Mouse (Mus musculus): ENCODE measurements around the gene Gm3636. TPM values are rescaled to one million over a fixed set of nuclear protein-coding genes. Genes with fewer than 3 reads are reported as not detected.
A peak's percentile ranks its signal among the peaks of the same experiment; 100 is the strongest.
"Not testable (repeated sequence)": the region's sequence is repeated elsewhere in the genome, so short reads cannot be mapped to it uniquely, and the experiment has no call there.

Gm3636 gene
- 5.0 and 5.1 TPM in 2 replicates for polyA plus RNA-seq (2015; fragmentation: Nextera tagmentation; extraction: Ambion mirVana)

GRCm38 (mm10) chr14:6742232-6742631, at the start of gene Gm3636:
Gene Gm3636 (minus strand): TSS chr14:6742332.
- not testable (repeated sequence) for H3K9me3 ChIP-seq; H3K4me3 ChIP-seq; H3K27me3 ChIP-seq; H3K36me3 ChIP-seq; H3K4me1 ChIP-seq; H3K27ac ChIP-seq; H3K9ac ChIP-seq; ATAC-seq (ENCODE audit: insufficient number of reproducible peaks, insufficient read depth, low FRiP score, low TSS enrichment, low read depth); H3K4me2 ChIP-seq
- no CpG with 5 or more reads among the region's 2 CpGs for WGBS

GRCm38 (mm10) chr14:6774311-6774710, 32.2 kb upstream of the Gm3636 start, which contains the start of gene Gm8362:
Gene Gm8362 (minus strand): TSS chr14:6774411.
- not testable (repeated sequence) for H3K27me3 ChIP-seq; H3K4me1 ChIP-seq; H3K9me3 ChIP-seq; H3K27ac ChIP-seq; H3K36me3 ChIP-seq; H3K4me2 ChIP-seq; H3K9ac ChIP-seq; ATAC-seq (ENCODE audit: insufficient number of reproducible peaks, insufficient read depth, low FRiP score, low TSS enrichment, low read depth); H3K4me3 ChIP-seq
- 84% methylated on average over 1 of the region's 1 CpGs for WGBS

GRCm38 (mm10) chr14:6757231-6757536, 15.1 kb upstream of the Gm3636 start:
- 5% methylated on average over 4 of the region's 13 CpGs for WGBS
- not testable (repeated sequence) for H3K36me3 ChIP-seq; H3K27me3 ChIP-seq; H3K4me1 ChIP-seq; H3K9ac ChIP-seq; ATAC-seq (ENCODE audit: insufficient number of reproducible peaks, insufficient read depth, low FRiP score, low TSS enrichment, low read depth); H3K9me3 ChIP-seq; H3K27ac ChIP-seq
- H3K4me2 ChIP-seq: peak overlapping the region; percentile 58
- H3K4me3 ChIP-seq: peak overlapping the region; percentile 47

GRCm38 (mm10) chr14:6756384-6757230, 14.5 kb upstream of the Gm3636 start:
- H3K9me3 ChIP-seq; ATAC-seq (ENCODE audit: insufficient number of reproducible peaks, insufficient read depth, low FRiP score, low TSS enrichment, low read depth); H3K27ac ChIP-seq; H3K36me3 ChIP-seq; H3K27me3 ChIP-seq; H3K4me1 ChIP-seq: not testable (repeated sequence)
- peak overlapping the region; percentile 65 for H3K9ac ChIP-seq
- H3K4me3 ChIP-seq: peak overlapping the region; percentile 47
- H3K4me2 ChIP-seq: peak overlapping the region; percentile 58
- WGBS: under 1% methylated on average over 37 of the region's 67 CpGs

- not testable (repeated sequence) for H3K4me3 ChIP-seq; H3K9me3 ChIP-seq; H3K27me3 ChIP-seq; H3K4me1 ChIP-seq; H3K9ac ChIP-seq; ATAC-seq (ENCODE audit: insufficient number of reproducible peaks, insufficient read depth, low FRiP score, low TSS enrichment, low read depth); H3K27ac ChIP-seq; H3K4me2 ChIP-seq; H3K36me3 ChIP-seq
- 67% methylated on average over 1 of the region's 2 CpGs for WGBS
Measured at GRCm38 (mm10) chr14:6720151-6720550, 22.0 kb downstream of the Gm3636 start, which contains the start of gene Gm8050. Gene Gm8050 (minus strand): TSS chr14:6720251.

Other genes starting within 250 kb of the Gm3636 start
- not detected in 2 replicates for gene Gm8356, start 205.0 kb downstream of the Gm3636 start, polyA plus RNA-seq (2015; fragmentation: Nextera tagmentation; extraction: Ambion mirVana)
- gene Gm3629, start 151.7 kb downstream of the Gm3636 start, polyA plus RNA-seq (2015; fragmentation: Nextera tagmentation; extraction: Ambion mirVana): 0.67 TPM in 1 of 2 replicates, not detected in the other
- not detected in 2 replicates for gene Gm3460, start 119.9 kb downstream of the Gm3636 start, polyA plus RNA-seq (2015; fragmentation: Nextera tagmentation; extraction: Ambion mirVana)
- not detected in 2 replicates for gene Gm10251, start 58.2 kb downstream of the Gm3636 start, polyA plus RNA-seq (2015; fragmentation: Nextera tagmentation; extraction: Ambion mirVana)
- not detected in 2 replicates for gene Gm8050, start 22.1 kb downstream of the Gm3636 start, polyA plus RNA-seq (2015; fragmentation: Nextera tagmentation; extraction: Ambion mirVana)
- not detected in 2 replicates for gene Gm8362, start 32.1 kb upstream of the Gm3636 start, polyA plus RNA-seq (2015; fragmentation: Nextera tagmentation; extraction: Ambion mirVana)
- not detected in 2 replicates for gene Gm3642, start 98.0 kb upstream of the Gm3636 start, polyA plus RNA-seq (2015; fragmentation: Nextera tagmentation; extraction: Ambion mirVana)
- 0.51 and 0.66 TPM in 2 replicates for gene Gm3667, start 147.6 kb upstream of the Gm3636 start, polyA plus RNA-seq (2015; fragmentation: Nextera tagmentation; extraction: Ambion mirVana)
- gene Gm6356, start 231.5 kb upstream of the Gm3636 start, polyA plus RNA-seq (2015; fragmentation: Nextera tagmentation; extraction: Ambion mirVana): not detected in 2 replicates